Mouse (Mus musculus): ENCODE results near the gene Romo1. TPM values are rescaled to one million over a fixed set of nuclear protein-coding genes. Genes with fewer than 3 reads are reported as not detected.

Romo1 gene
- polyA plus RNA-seq, 1 experiment from 2014 or later: 406 TPM

GRCm38 (mm10) chr2:156145486-156146130 lies 1.8 kb downstream of the Romo1 start:
- Histone ChIP-seq H3K9ac (no peak overlapping the region), H3K4me2 (peak overlapping the region; percentile 72), H3K27ac (no peak overlapping the region), H3K4me1 (peaks cover 12% of the 10 kb centered on the region), H3K36me3 (peaks cover 53% of the 10 kb centered on the region), H3K9me3 (replicated peaks) (no peaks in the 10 kb centered on the region), H3K27me3 (no peaks in the 10 kb centered on the region), H3K4me3 (replicated peaks) (peak overlapping the region; percentile 66)
- no peak for ATAC-seq (replicated peaks; ENCODE audit: low FRiP score)
- WGBS: 53% methylated on average over 11 of the region's 11 CpGs

- Histone ChIP-seq H3K36me3 (peaks cover 55% of the 10 kb centered on the region), H3K27ac (no peak overlapping the region), H3K9ac (no peak overlapping the region), H3K4me3 (replicated peaks) (no peak overlapping the region), H3K27me3 (no peaks in the 10 kb centered on the region), H3K4me1 (peaks cover 12% of the 10 kb centered on the region), H3K9me3 (replicated peaks) (no peaks in the 10 kb centered on the region), H3K4me2 (no peak overlapping the region)
- ATAC-seq (replicated peaks; ENCODE audit: low FRiP score): no peak
- 75% methylated on average over 5 of the region's 5 CpGs for WGBS
These were observed 2.6 kb downstream of the Romo1 start for GRCm38 (mm10) chr2:156146272-156146989.

DNA sequence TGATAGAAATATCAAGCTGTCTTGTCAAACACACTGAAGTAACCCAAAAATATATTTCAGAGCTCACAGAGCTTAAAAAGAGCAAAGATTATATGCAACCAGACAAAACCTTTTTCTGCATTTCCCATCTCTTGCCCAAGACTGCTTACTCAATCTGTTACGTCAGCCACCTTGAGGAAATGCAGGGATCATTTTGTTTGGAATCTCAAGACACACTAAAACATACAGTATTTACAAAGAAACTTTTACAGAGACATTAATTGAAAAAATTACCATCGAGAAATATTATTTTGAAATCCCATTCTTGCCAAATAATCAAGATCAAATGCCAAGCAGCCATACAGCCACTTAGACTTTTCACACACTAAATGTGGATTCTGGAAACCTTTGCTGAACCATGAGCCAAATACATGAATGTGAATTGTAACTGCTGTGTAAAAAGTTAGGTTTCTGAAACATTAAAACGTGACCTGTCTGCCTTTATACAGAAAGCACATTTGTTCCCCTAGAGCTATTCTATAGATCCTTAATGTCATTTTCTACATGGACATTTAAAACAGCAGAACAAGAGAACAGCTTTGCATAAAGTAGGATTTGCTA lies 3.6 kb downstream of the Romo1 start:
- no peak overlapping the region for H3K4me3 ChIP-seq (replicated peaks)
- peaks cover 12% of the 10 kb centered on the region for H3K4me1 ChIP-seq
- no peak overlapping the region for H3K4me2 ChIP-seq
- no peaks in the 10 kb centered on the region for H3K27me3 ChIP-seq
- peaks cover 60% of the 10 kb centered on the region for H3K36me3 ChIP-seq
- ATAC-seq (replicated peaks; ENCODE audit: low FRiP score): no peak
- H3K27ac ChIP-seq: no peak overlapping the region
- H3K9ac ChIP-seq: no peak overlapping the region
- H3K9me3 ChIP-seq (replicated peaks): no peaks in the 10 kb centered on the region
- 91% methylated on average over 3 of the region's 3 CpGs for WGBS

DNA sequence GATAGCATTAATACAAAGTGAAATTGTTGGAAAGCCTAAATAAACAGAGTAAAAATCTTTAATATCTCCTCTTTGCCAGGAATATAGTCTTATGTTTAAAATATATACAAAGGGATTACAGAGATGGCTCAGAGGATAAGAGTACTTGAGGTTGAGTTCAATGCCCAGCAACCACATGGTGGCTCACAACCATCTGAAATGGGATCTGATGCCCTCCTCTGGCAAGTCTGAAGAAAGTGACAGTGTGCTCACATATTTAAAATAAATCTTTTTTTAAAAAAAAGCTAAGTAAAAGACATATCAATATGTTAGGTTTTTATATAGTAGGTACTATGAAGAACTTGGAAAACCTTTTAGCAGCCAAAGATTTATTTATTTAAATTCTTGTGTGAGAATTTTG lies 7.7 kb downstream of the Romo1 start:
- no peak overlapping the region for H3K4me2 ChIP-seq
- H3K9me3 ChIP-seq (replicated peaks): no peaks in the 10 kb centered on the region
- H3K27ac ChIP-seq: no peak overlapping the region
- H3K27me3 ChIP-seq: no peaks in the 10 kb centered on the region
- H3K9ac ChIP-seq: no peak overlapping the region
- H3K4me1 ChIP-seq: no peaks in the 10 kb centered on the region
- peaks cover 84% of the 10 kb centered on the region for H3K36me3 ChIP-seq
- no peak overlapping the region for H3K4me3 ChIP-seq (replicated peaks)
- ATAC-seq (replicated peaks; ENCODE audit: low FRiP score): no peak

GRCm38 (mm10) chr2:156165478-156165877 lies 21.6 kb downstream of the Romo1 start:
- Histone ChIP-seq H3K27ac (no peak overlapping the region), H3K27me3 (no peaks in the 10 kb centered on the region), H3K4me1 (no peaks in the 10 kb centered on the region), H3K4me3 (replicated peaks) (no peak overlapping the region), H3K9me3 (replicated peaks) (no peaks in the 10 kb centered on the region), H3K36me3 (peaks cover 88% of the 10 kb centered on the region), H3K9ac (no peak overlapping the region), H3K4me2 (no peak overlapping the region)
- ATAC-seq (replicated peaks; ENCODE audit: low FRiP score): no peak
- WGBS: 98% methylated on average over 1 of the region's 1 CpGs

DNA sequence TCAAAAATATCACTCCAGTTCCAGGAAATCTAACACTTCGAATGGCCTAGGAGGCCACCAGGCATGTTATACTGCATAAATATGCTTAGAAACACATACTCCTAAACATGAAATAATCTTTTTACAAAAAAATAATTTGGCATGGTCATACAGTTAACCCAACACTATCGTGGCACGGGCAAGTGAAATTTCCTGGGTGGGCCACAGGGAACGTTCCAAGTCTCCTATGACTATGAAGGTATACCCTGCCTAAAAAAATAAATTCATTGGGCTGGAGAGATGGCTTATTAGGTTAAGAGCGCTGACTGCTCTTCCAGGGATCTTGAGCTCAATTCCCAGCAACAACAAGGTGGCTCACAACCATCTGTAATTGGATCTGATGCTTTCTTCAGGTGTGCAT lies 22.7 kb downstream of the Romo1 start:
- Histone ChIP-seq H3K27me3 (no peaks in the 10 kb centered on the region), H3K4me3 (replicated peaks) (no peak overlapping the region), H3K4me2 (no peak overlapping the region), H3K9me3 (replicated peaks) (no peaks in the 10 kb centered on the region), H3K9ac (no peak overlapping the region), H3K36me3 (peaks cover 92% of the 10 kb centered on the region), H3K4me1 (no peaks in the 10 kb centered on the region), H3K27ac (no peak overlapping the region)
- WGBS: 95% methylated on average over 5 of the region's 5 CpGs
- ATAC-seq (replicated peaks; ENCODE audit: low FRiP score): no peak

DNA sequence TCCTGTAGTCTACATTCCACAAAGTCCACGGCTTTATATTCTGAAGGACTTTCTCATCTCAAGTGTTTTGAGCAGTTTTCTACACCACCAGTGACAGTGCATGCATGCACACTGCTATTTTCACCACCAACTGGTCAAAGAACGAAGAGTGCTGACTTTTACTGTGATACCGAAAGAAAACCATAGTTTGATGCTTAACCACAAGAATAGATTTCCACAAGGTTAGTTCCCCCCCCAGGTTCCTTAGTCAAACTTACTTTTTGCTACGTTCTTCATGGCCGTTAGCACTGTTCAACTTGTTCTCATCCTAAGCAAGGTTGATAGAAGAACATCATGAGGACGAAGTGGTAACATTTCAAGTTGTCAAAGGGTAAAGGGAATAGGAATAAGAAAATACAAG lies 33.2 kb downstream of the Romo1 start:
- peak overlapping the region; percentile 17; the same call in 1 of the 2 replicates for H3K4me3 ChIP-seq (replicated peaks)
- no peaks in the 10 kb centered on the region for H3K9me3 ChIP-seq (replicated peaks)
- H3K4me1 ChIP-seq: peaks cover 24% of the 10 kb centered on the region
- 82% methylated on average over 6 of the region's 6 CpGs for WGBS
- ATAC-seq (replicated peaks; ENCODE audit: low FRiP score): no peak
- H3K4me2 ChIP-seq: 0 out of 2 replicates have a peak overlapping the region, but pooled peaks have one; percentile 1
- peaks cover 52% of the 10 kb centered on the region for H3K36me3 ChIP-seq
- no peak overlapping the region for H3K27ac ChIP-seq
- no peak overlapping the region for H3K9ac ChIP-seq
- no peaks in the 10 kb centered on the region for H3K27me3 ChIP-seq

- peak overlapping the region; percentile 73 for H3K4me2 ChIP-seq
- H3K27ac ChIP-seq: no peak overlapping the region
- peak overlapping the region; percentile 96 for H3K4me3 ChIP-seq (replicated peaks)
- peaks cover 46% of the 10 kb centered on the region for H3K36me3 ChIP-seq
- ATAC-seq (replicated peaks; ENCODE audit: low FRiP score): no peak
- no peaks in the 10 kb centered on the region for H3K9me3 ChIP-seq (replicated peaks)
- 61% methylated on average over 7 of the region's 7 CpGs for WGBS
- H3K4me1 ChIP-seq: peaks cover 24% of the 10 kb centered on the region
- H3K27me3 ChIP-seq: no peaks in the 10 kb centered on the region
- H3K9ac ChIP-seq: no peak overlapping the region
These were observed 33.8 kb downstream of the Romo1 start for GRCm38 (mm10) chr2:156177651-156178050.

DNA sequence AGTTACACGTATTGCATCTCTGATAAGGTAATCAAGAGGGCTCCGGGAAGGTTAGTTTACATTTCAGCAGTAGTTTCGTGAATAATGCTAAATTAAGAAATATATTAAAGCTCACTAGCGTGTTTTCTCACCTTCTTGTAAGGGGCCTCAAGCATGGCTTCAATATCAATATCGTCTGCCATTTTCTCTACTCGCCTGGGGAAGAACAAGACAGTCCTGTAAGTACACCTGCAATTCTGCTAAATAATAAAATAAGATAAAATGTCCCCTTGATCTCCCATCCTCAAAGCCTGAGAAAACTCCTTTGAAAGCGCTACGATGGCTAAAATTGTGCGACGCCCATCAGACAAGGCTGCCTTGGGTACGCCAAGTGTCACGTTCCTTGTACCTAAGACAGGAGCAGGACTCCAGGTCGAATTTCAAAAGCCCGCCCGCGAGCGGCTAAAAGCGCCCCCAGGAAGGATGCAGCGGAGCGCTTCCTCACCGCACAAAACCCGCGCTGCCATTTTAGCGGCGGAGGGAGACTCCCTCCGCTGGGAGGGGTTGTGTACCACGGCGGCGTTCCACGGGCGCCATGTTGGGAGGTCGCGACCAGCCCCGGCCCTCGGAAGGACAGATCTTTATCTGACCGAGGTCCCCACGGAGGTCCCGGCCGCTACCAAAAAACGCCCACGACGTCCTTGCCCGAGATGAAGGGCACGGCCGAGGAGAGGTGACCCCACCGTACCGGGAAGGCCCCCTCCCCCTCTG lies 35.4 kb downstream of the Romo1 start:
- Histone ChIP-seq H3K9me3 (replicated peaks) (no peaks in the 10 kb centered on the region), H3K4me1 (peaks cover 24% of the 10 kb centered on the region), H3K9ac (peak overlapping the region; percentile 100), H3K36me3 (peaks cover 33% of the 10 kb centered on the region), H3K4me3 (replicated peaks) (peak overlapping the region; percentile 96), H3K27ac (peak overlapping the region; percentile 95), H3K27me3 (no peaks in the 10 kb centered on the region), H3K4me2 (peak overlapping the region; percentile 73)
- ATAC-seq (replicated peaks; ENCODE audit: low FRiP score): peak; percentile 61
- 1% methylated on average over 47 of the region's 47 CpGs for WGBS

- H3K27ac ChIP-seq: peak overlapping the region; percentile 95
- H3K27me3 ChIP-seq: no peaks in the 10 kb centered on the region
- peaks cover 24% of the 10 kb centered on the region for H3K4me1 ChIP-seq
- under 1% methylated on average over 41 of the region's 41 CpGs for WGBS
- H3K4me3 ChIP-seq (replicated peaks): peak overlapping the region; percentile 96
- H3K36me3 ChIP-seq: peaks cover 28% of the 10 kb centered on the region
- no peaks in the 10 kb centered on the region for H3K9me3 ChIP-seq (replicated peaks)
- peak overlapping the region; percentile 73; the same call in 1 of the 2 replicates for H3K4me2 ChIP-seq
- H3K9ac ChIP-seq: peak overlapping the region; percentile 100
- ATAC-seq (replicated peaks; ENCODE audit: low FRiP score): peak; percentile 22; the same call in 1 of the 2 replicates
These were observed 35.9 kb downstream of the Romo1 start for GRCm38 (mm10) chr2:156179796-156180093.

DNA sequence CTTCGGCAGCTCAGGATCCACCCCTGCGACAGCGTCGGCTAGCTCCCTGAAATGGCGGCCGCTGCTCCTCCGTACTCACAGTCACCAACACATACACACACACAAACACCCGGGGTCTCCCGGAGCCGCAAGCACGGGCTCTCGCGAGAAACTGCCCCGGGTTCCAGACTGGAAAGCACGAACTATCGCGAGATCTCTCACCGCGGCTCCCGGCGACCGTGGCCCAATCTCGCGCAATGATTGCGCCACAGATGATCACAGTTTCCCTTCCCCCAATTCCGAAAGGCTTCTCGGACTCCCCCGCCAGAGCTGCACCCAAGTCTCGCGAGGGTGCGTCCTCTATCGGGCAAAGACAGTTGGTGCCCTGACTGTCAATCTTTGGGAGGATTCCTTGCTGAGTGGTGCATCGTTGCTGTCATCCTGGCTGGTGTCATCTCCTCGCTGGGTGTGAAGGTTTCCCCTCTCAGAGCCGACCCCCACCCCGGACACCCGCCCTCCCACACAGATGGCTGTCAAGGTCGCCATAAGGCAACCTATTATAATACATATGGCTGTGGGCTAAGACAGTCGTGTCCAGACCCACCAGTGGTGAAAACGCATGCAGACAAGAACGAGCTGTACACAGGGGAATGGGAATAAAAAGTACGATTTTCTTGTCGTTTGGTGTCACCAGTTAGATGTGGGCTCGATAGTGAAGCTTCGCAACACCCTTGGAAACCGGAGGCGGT lies 36.4 kb downstream of the Romo1 start, which contains the start of gene Rbm39:
TSS of gene Rbm39 (minus strand) at position 145 of the 728 bp plus-strand sequence.
- Histone ChIP-seq H3K27ac (peak within 1 kb of the TSS; percentile 95), H3K9ac (peak within 1 kb of the TSS; percentile 100), H3K9me3 (replicated peaks) (no peaks in the 10 kb centered on the region), H3K4me1 (peaks cover 24% of the 10 kb centered on the region), H3K4me2 (peak within 1 kb of the TSS; percentile 73), H3K4me3 (replicated peaks) (peak within 1 kb of the TSS; percentile 96), H3K36me3 (peaks cover 25% of the 10 kb centered on the region), H3K27me3 (no peaks in the 10 kb centered on the region)
- peak; percentile 98 for ATAC-seq (replicated peaks; ENCODE audit: low FRiP score)
- WGBS: under 1% methylated on average over 47 of the region's 47 CpGs

Data from kidney, embryonic 15.5 days (tissue).